Mouse (Mus musculus): ENCODE measurements at regions not wholly inside any gene's neighbourhood (a gene's known extent, or its start where the extent isn't known, plus 50 kb on each side); places are given as distances from the start of the nearest gene placed in this dataset.

DNA sequence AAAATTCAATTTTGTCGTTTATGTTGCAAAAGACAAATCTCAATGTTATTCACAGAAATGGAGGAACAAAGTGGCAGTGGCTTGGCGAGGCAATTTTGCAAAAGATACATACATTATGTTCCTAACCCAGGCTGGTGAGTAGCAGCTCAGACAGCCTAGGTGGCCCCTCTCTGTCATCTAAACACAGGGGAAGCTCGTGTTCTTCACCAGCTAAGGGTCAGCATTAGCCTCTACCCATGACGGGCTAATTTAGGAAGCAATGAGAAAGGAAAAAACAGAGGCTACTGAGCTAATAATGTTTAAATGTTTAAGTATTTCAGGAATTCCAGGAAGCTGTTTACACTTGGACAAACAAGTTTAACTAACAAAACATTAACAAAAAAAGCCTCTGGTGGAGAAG lies 64.9 kb upstream of the Gnai1 start:
- intact Hi-C loops (cut with DNase I): no loop called here

DNA sequence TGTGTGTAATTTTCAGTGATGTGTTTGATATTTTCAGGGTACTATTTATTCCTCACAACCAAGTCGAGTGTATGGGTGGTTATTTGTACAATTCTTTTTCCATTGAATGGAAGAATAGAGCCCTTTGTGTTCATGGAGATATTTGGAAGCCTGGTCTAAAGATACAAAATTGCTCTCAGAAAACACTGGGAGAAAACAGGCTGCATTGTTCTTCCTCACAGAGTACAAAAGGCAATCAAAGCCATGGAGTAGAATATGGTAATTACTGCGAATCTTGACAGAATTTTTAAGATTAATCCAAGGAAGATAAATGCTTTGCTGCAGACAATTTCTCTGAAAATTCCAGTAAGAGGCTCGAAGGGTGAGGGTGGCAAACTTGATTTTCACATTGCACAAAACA lies 54.7 kb upstream of the Gnai1 start:
- intact Hi-C loops (cut with DNase I): no loop called here
- DNase-seq: no peak

More for the DNA sequence above, 64.9 kb upstream of the Gnai1 start:
- DNase-seq: no peak
